Mouse (Mus musculus) urinary bladder, postnatal 0 days (tissue): ENCODE data around the gene Fam98c. TPM values are rescaled to one million over a fixed set of nuclear protein-coding genes. Genes with fewer than 3 reads are reported as not detected.

Experiments used
- polyA plus RNA-seq: library from polyadenylated mRNA; unstranded; fragments of >200 nt; fragmentation: Nextera tagmentation; extraction: Ambion mirVana; gene quantifications from 2 replicates; pipeline ENCODE4 v1.2.1, GENCODE M21; 2015

The Fam98c gene
- polyA plus RNA-seq, result 25.0 and 25.9 TPM in 2 replicates

GRCm38 (mm10) chr7:29155838-29156782 is at the start of gene Fam98c:
Gene Fam98c (minus strand): TSS chr7:29156234.

DNA sequence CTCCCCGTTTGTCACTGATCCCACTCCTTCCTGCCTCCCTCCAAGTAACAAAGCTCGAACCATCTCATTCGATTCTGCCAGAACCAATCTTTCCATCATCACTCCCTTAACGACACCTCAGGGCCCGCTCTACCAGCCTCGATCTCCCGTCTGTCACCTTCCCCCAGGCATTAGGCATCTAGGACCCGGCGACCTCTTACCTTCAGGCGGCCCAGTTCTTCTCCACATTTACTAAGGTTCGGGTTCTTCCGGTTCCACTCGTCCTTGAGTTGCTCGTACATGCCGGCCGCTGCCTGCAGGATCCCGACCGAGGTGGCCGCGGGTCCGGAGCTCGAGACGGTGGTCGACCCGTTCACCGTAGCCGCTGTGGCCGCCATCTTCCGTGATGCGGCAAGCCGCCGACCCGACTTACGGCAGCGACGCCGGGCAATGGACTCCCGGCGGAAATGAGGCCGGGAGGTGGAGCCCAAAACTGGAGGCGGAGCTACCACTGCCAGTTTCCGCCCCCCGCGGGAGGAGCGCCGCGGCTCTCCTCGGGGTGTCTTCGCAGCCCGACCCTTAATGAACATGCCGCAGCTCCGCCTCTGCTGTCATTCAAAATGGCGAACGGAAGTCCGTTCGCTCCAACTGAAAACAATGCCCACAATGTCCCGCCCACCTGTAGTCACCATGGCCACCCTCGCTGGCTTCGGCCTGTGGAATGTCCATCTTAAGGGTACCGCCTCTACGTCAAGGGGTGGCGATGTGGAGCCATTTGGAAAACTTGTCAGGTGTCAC is 24.2 kb upstream of the Fam98c start, which contains the start of gene Psmd8:
Gene Psmd8, minus strand, starts transcription at position 625 of the 777 bp plus-strand sequence.

GRCm38 (mm10) chr7:29170066-29170754 is 14.2 kb upstream of the Fam98c start, which contains the start of the genes Ggn and Spred3:
Gene Ggn (plus strand): TSS chr7:29170210.
Gene Spred3 (minus strand): TSS chr7:29170411.

DNA sequence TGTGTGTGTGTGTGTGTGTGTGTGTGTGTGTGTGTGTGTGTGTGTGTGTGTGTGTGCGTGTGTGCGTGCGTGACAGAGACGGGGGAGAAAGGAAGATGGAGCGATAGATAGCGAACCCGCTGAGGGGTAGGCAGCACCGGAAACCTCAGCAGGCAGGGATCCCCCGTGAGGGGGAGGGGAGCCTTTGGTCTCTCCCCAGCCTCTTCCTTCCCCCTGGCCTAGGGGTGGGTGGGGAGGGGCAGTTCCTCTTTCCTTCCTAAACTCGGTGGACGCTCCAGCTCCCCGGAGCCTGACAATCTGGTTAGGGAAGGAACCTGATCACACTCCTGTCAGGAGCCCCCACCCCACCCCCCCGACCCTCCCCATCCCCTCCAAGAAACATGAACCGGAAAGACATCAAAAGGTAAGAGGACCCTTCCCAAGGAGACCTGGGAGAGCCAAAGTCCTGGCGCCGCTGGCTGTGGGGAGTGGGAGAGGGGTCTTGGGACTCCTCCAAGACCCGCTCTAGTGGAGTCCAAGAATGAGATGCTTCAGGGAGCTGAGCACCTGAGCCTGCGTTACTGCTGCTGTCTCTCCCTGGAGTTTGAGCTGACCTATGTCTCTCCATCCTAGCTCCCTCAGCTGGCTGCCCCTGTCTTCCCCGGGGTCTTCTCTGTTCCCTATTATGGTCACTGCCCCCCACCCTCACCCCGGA is 21.2 kb downstream of the Fam98c start, which contains the start of gene Rasgrp4:
Gene Rasgrp4, plus strand, starts transcription at position 159 of the 694 bp plus-strand sequence.

GRCm38 (mm10) chr7:29124970-29125369 is 31.1 kb downstream of the Fam98c start, which contains the start of gene Ryr1:
Gene Ryr1 (minus strand): TSS chr7:29125179.

Other genes starting within 250 kb of the Fam98c start
- 305 and 365 TPM in 2 replicates for gene Actn4, start 193.9 kb downstream of the Fam98c start, polyA plus RNA-seq
- 304 and 321 TPM in 2 replicates for gene Eif3k, start 174.4 kb downstream of the Fam98c start, polyA plus RNA-seq
- 2.4 and 3.1 TPM in 2 replicates for gene Map4k1, start 174.2 kb downstream of the Fam98c start, polyA plus RNA-seq
- 0.25 and 0.39 TPM in 2 replicates for gene Ryr1, start 31.1 kb downstream of the Fam98c start, polyA plus RNA-seq
- 0.20 and 0.69 TPM in 2 replicates for gene Rasgrp4, start 21.4 kb downstream of the Fam98c start, polyA plus RNA-seq
- gene Ggn, start 14.0 kb upstream of the Fam98c start, polyA plus RNA-seq, result 0.40 and 0.85 TPM in 2 replicates
- 1.3 and 1.5 TPM in 2 replicates for gene Spred3, start 14.2 kb upstream of the Fam98c start, polyA plus RNA-seq
- gene Psmd8, start 24.5 kb upstream of the Fam98c start, polyA plus RNA-seq, result 265 and 273 TPM in 2 replicates
- 0.71 and 0.74 TPM in 2 replicates for gene Catsperg1, start 57.8 kb upstream of the Fam98c start, polyA plus RNA-seq
- 2.2 TPM in 2 replicates for gene Kcnk6, start 76.3 kb upstream of the Fam98c start, polyA plus RNA-seq
- 112 and 124 TPM in 2 replicates for gene Yif1b, start 82.1 kb upstream of the Fam98c start, polyA plus RNA-seq
- 244 and 269 TPM in 2 replicates for gene 2200002D01Rik, start 92.2 kb upstream of the Fam98c start, polyA plus RNA-seq
- gene Spint2, start 125.7 kb upstream of the Fam98c start, polyA plus RNA-seq, result 400 and 411 TPM in 2 replicates
- gene Ppp1r14a, start 133.1 kb upstream of the Fam98c start, polyA plus RNA-seq, result 350 and 379 TPM in 2 replicates
- 1.5 and 2.1 TPM in 2 replicates for gene Dpf1, start 147.7 kb upstream of the Fam98c start, polyA plus RNA-seq